Mouse (Mus musculus) liver, embryonic 14.5 days (tissue): Measurements from ENCODE around the gene Fam172a.

Source experiments
- CTCF ChIP-seq: IDR thresholded peaks from 2 replicates; pipeline ENCODE4 v1.5.1; 2016; ENCODE audit warnings: antibody characterized with exemption, low read depth, control low read depth
- EP300 ChIP-seq: IDR thresholded peaks from 2 replicates; pipeline ENCODE4 v1.6.1; 2016; ENCODE audit warnings: antibody characterized with exemption, low read depth

DNA sequence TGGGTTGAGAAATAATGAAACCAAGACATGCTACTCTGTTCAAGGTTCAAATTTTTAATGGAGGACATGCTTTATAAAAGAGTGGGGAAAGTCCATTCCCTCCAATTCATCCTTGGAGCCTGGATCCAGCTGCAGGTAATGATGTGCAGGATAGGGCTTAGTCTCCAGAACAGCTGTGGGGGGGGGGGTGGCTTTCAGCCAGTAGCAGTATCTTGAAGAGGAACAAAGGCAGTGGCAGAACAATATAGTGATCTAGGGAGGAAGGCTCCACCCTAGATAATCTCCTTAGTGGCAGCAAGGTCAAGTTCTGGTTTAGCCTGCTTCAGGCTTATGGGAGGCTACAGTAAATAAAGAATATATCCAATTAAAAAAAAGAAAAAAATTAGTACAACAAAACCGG lies 108.6 kb downstream of the Fam172a start:
- TF ChIP-seq EP300 (no peak), CTCF (no peak)
